Mouse (Mus musculus): ENCODE data around the gene Nek2. TPM values are rescaled to one million over a fixed set of nuclear protein-coding genes. Genes with fewer than 3 reads are reported as not detected.

The Nek2 gene
- polyA plus RNA-seq, 1 experiment from 2014 or later, result 55.6 TPM

DNA sequence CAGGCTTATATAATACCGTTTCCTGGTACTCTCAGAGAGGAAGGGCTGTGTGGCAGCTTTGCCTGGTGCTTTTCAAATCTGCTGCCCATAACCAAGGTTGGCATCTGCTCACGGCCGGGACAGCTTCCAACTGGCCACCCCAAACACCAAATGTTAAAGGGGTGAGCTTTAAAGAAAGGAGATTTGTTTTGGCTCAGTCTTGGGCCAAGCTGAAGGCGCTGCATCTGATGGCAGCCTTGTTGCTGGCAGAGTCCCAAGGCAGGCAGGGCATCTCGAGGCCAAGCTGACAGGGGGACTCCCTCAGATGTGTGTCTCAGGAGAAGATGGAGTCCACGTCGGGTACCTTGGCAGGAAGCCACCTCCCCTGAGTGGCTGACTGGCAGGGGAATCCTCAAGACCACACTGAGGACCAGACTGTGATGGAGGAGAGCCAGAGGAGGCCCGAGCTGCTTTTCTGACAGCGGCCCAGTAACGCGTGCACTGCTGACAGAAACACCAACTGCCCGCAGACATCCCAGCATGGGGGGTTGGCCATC is 12.5 kb upstream of the Nek2 start:
- no peak for ATAC-seq (replicated peaks; ENCODE audit: low FRiP score)
- Histone ChIP-seq H3K27me3 (ENCODE audit: control insufficient read depth, insufficient read depth, low read length) (no peaks in the 10 kb centered on the region), H3K9me3 (ENCODE audit: control insufficient read depth, low read length) (no peaks in the 10 kb centered on the region), H3K36me3 (ENCODE audit: control insufficient read depth, insufficient read depth, low read length) (no peaks in the 10 kb centered on the region), H3K4me2 (ENCODE audit: low read depth, low read length, severe bottlenecking) (no peak overlapping the region), H3K4me1 (replicated peaks; ENCODE audit: control insufficient read depth, insufficient read depth, low read length) (no peaks in the 10 kb centered on the region), H3K4me3 (ENCODE audit: low read depth, low read length) (no peak overlapping the region), H3K9ac (ENCODE audit: low read length) (no peak overlapping the region), H3K27ac (ENCODE audit: low read depth, low read length) (no peak overlapping the region)
- DNase-seq (ENCODE audit: low spot score), result no peak
- 90% methylated on average over 12 of the region's 12 CpGs for WGBS

DNA sequence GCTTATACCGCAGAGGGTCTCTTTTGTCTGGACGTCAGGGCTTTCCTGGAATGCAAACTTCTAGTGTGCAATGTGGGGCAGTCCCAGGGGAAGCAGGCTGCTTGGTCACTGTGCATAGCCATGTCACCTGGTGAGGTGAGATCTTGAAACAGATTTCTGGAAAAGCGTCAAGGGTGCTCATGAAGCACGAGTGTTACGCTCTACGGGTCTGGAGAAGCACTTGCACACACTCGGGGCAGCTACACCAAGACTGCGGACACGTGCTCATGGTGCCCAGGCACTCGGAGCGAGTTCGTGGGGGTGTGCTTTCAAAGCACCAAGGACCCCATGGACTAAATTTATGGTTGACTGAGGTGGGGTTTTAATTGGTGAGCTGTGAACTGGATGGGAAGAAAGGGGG is 9.5 kb upstream of the Nek2 start:
- DNase-seq (ENCODE audit: low spot score), result no peak
- whole genome bisulfite sequencing, result 94% methylated on average over 12 of the region's 12 CpGs

DNA sequence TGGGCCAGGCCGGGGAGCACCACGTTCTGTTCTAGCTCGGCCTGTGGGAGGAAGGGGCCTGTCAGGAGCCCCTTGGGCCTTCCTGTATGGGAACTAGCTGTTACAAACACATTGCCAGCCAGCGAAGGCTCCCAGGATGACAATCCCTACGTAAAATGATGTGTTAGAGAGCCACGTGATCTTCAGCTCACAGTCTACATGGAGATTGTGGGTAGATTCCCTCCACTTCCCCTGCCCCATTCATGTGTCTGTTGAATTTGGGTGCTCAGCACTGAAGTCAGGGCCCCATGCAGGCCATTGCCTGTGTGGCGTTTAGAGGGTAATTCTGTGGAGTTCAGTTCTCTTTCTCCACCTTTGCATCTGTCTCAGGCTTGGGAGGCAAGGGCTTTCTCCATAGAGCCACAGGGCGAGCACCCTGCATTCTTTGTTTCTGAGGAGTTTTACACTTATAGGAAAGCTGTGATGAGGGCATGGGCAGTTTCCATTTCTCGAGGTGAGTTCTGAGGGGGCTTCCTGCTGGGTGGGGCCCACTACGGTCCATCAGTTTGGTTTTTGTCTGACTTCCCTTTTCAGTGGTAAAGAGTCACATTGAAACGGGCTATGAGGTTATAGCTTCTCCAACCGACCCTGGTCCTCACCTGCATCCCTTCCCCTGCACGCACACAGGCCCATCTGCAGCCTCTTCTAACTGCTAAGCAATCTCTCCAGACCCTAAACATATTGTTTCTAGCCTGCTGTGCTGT is 8.1 kb upstream of the Nek2 start:
- no peaks in the 10 kb centered on the region for H3K9me3 ChIP-seq (ENCODE audit: control insufficient read depth, low read length)
- H3K36me3 ChIP-seq (ENCODE audit: control insufficient read depth, insufficient read depth, low read length), result no peaks in the 10 kb centered on the region
- no peak for ATAC-seq (replicated peaks; ENCODE audit: low FRiP score)
- DNase-seq (ENCODE audit: low spot score), result no peak
- H3K4me2 ChIP-seq (ENCODE audit: low read depth, low read length, severe bottlenecking), result no peak overlapping the region
- H3K27ac ChIP-seq (ENCODE audit: low read depth, low read length), result no peak overlapping the region
- H3K4me1 ChIP-seq (replicated peaks; ENCODE audit: control insufficient read depth, insufficient read depth, low read length), result no peaks in the 10 kb centered on the region
- no peak overlapping the region for H3K9ac ChIP-seq (ENCODE audit: low read length)
- H3K27me3 ChIP-seq (ENCODE audit: control insufficient read depth, insufficient read depth, low read length), result no peaks in the 10 kb centered on the region
- no peak overlapping the region for H3K4me3 ChIP-seq (ENCODE audit: low read depth, low read length)
- 89% methylated on average over 13 of the region's 13 CpGs for WGBS

More for the DNA sequence above, 9.5 kb upstream of the Nek2 start:
- no peak overlapping the region for H3K4me3 ChIP-seq (ENCODE audit: low read depth, low read length)
- H3K4me1 ChIP-seq (replicated peaks; ENCODE audit: control insufficient read depth, insufficient read depth, low read length), result no peaks in the 10 kb centered on the region
- no peak overlapping the region for H3K9ac ChIP-seq (ENCODE audit: low read length)
- H3K27ac ChIP-seq (ENCODE audit: low read depth, low read length), result no peak overlapping the region
- H3K36me3 ChIP-seq (ENCODE audit: control insufficient read depth, insufficient read depth, low read length), result no peaks in the 10 kb centered on the region
- H3K4me2 ChIP-seq (ENCODE audit: low read depth, low read length, severe bottlenecking), result no peak overlapping the region
- H3K9me3 ChIP-seq (ENCODE audit: control insufficient read depth, low read length), result no peaks in the 10 kb centered on the region
- no peak for ATAC-seq (replicated peaks; ENCODE audit: low FRiP score)
- H3K27me3 ChIP-seq (ENCODE audit: control insufficient read depth, insufficient read depth, low read length), result no peaks in the 10 kb centered on the region

DNA sequence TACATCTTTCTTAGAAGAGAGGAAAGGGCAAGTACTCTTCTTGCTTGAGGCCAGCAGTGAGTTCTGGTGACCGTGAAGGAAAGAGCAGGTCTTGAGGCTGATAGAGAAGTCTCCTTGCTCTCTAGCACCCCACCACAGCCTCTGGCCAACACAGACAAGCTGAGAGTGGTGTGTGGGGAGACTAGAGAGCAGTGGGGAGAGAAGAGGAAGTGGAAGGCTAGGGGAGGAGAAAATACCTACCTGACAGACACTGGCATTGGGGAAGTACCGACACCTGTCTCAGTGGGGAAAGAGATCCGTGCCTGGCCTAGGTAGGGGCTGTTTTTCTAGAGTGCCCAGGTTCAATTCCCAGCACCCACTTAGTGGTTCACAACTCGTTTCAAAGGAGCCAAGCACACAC is 7.0 kb upstream of the Nek2 start:
- H3K9ac ChIP-seq (ENCODE audit: low read length), result no peak overlapping the region
- no peak for ATAC-seq (replicated peaks; ENCODE audit: low FRiP score)
- 84% methylated on average over 4 of the region's 4 CpGs for WGBS

DNA sequence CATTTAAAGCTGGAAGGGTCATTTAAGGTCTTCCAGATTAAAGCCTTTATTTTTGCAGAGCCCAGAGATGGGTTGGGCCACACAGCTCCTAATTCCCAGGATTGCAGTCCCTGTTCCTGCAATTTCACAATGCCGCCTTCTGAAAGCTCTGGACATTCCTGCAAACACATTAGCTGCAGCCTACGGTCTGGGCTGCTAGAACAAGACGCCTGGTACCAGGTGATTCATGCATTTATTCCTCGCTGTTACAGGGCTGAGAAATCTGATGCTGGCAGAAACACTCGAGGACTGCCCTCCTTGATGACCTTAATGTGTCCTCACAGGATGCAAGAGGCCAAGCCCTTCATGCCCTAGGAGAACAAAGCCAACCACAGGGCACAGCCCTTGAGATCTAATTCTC is 6.3 kb upstream of the Nek2 start:
- DNase-seq (ENCODE audit: low spot score) (no peak), ATAC-seq (replicated peaks; ENCODE audit: low FRiP score) (no peak)
- Histone ChIP-seq H3K36me3 (ENCODE audit: control insufficient read depth, insufficient read depth, low read length) (no peaks in the 10 kb centered on the region), H3K9me3 (ENCODE audit: control insufficient read depth, low read length) (no peaks in the 10 kb centered on the region), H3K27ac (ENCODE audit: low read depth, low read length) (no peak overlapping the region), H3K4me1 (replicated peaks; ENCODE audit: control insufficient read depth, insufficient read depth, low read length) (no peaks in the 10 kb centered on the region), H3K27me3 (ENCODE audit: control insufficient read depth, insufficient read depth, low read length) (no peaks in the 10 kb centered on the region), H3K9ac (ENCODE audit: low read length) (no peak overlapping the region), H3K4me2 (ENCODE audit: low read depth, low read length, severe bottlenecking) (no peak overlapping the region), H3K4me3 (ENCODE audit: low read depth, low read length) (no peak overlapping the region)
- WGBS, result 64% methylated on average over 5 of the region's 5 CpGs

More for the DNA sequence above, 7.0 kb upstream of the Nek2 start:
- Histone ChIP-seq H3K27me3 (ENCODE audit: control insufficient read depth, insufficient read depth, low read length) (no peaks in the 10 kb centered on the region), H3K4me2 (ENCODE audit: low read depth, low read length, severe bottlenecking) (no peak overlapping the region), H3K4me1 (replicated peaks; ENCODE audit: control insufficient read depth, insufficient read depth, low read length) (no peaks in the 10 kb centered on the region), H3K36me3 (ENCODE audit: control insufficient read depth, insufficient read depth, low read length) (no peaks in the 10 kb centered on the region), H3K27ac (ENCODE audit: low read depth, low read length) (no peak overlapping the region), H3K9me3 (ENCODE audit: control insufficient read depth, low read length) (no peaks in the 10 kb centered on the region), H3K4me3 (ENCODE audit: low read depth, low read length) (no peak overlapping the region)
- DNase-seq (ENCODE audit: low spot score), result no peak

DNA sequence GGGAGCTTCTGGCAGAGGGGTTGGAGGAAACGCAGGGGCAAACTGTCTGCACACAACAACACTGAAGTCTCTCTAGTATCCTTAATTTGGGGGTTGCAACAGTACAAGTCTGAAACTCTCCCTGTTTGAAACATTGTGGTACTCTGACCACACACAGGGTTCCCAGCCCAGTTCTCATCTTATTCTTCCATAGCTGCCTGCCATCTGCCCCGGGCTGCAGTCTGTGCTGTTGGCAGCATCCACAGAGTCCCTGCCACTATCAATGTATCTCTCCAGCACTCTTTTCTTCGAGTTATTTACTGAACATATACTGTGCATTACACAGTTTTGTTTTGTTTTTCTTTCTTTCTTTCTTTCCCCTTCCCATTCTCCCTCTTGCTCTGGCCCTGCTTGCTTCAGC is 4.6 kb upstream of the Nek2 start:
- Histone ChIP-seq H3K4me2 (ENCODE audit: low read depth, low read length, severe bottlenecking) (no peak overlapping the region), H3K36me3 (ENCODE audit: control insufficient read depth, insufficient read depth, low read length) (no peaks in the 10 kb centered on the region), H3K4me3 (ENCODE audit: low read depth, low read length) (no peak overlapping the region), H3K9ac (ENCODE audit: low read length) (no peak overlapping the region), H3K27me3 (ENCODE audit: control insufficient read depth, insufficient read depth, low read length) (no peaks in the 10 kb centered on the region), H3K9me3 (ENCODE audit: control insufficient read depth, low read length) (no peaks in the 10 kb centered on the region), H3K27ac (ENCODE audit: low read depth, low read length) (no peak overlapping the region), H3K4me1 (replicated peaks; ENCODE audit: control insufficient read depth, insufficient read depth, low read length) (peaks cover 3% of the 10 kb centered on the region; the same call in 1 of the 2 replicates)
- ATAC-seq (replicated peaks; ENCODE audit: low FRiP score) (no peak), DNase-seq (ENCODE audit: low spot score) (no peak)
- 82% methylated on average over 3 of the region's 3 CpGs for WGBS

DNA sequence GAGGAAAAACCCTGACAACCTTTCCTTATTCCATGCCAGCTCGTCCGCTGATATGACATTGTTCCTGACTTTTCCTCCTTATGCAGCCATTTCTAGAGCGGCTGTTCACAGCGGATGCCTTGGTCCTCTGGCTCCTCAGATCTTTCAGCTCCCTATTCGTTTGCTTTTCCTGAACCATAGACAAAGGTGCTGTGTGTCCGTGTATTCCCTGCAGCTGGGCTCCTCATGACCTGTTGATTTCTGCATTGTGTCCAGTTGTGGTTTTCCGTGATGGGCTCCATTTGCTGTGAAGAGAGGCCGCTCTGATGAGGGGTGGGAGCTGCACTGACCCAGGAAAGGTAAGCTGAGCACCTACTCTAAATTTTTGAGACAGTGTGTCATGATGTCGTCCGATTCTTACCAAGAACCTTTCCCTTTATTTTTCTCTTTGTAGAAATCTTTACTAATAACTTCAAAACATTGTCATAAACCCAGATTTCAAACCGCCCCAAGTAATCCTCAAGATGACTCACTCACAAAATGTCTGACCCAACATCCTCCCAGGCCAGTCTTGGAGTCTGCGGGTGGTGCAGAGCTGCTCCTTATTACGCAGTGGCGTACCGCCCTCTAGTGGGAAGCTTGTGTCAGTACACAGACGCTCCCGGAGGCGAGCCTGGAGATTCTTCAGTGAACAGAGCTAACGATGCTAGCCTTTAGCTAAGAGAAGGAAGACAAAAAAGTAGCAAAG is 3.7 kb upstream of the Nek2 start:
- Histone ChIP-seq H3K4me1 (replicated peaks; ENCODE audit: control insufficient read depth, insufficient read depth, low read length) (peaks cover 3% of the 10 kb centered on the region), H3K4me3 (ENCODE audit: low read depth, low read length) (no peak overlapping the region), H3K27ac (ENCODE audit: low read depth, low read length) (no peak overlapping the region), H3K9ac (ENCODE audit: low read length) (no peak overlapping the region), H3K27me3 (ENCODE audit: control insufficient read depth, insufficient read depth, low read length) (no peaks in the 10 kb centered on the region), H3K36me3 (ENCODE audit: control insufficient read depth, insufficient read depth, low read length) (no peaks in the 10 kb centered on the region), H3K9me3 (ENCODE audit: control insufficient read depth, low read length) (no peaks in the 10 kb centered on the region), H3K4me2 (ENCODE audit: low read depth, low read length, severe bottlenecking) (no peak overlapping the region)
- ATAC-seq (replicated peaks; ENCODE audit: low FRiP score) (peak; percentile 38; the same call in 1 of the 2 replicates), DNase-seq (ENCODE audit: low spot score) (peak; percentile 91)
- 38% methylated on average over 19 of the region's 19 CpGs for WGBS

DNA sequence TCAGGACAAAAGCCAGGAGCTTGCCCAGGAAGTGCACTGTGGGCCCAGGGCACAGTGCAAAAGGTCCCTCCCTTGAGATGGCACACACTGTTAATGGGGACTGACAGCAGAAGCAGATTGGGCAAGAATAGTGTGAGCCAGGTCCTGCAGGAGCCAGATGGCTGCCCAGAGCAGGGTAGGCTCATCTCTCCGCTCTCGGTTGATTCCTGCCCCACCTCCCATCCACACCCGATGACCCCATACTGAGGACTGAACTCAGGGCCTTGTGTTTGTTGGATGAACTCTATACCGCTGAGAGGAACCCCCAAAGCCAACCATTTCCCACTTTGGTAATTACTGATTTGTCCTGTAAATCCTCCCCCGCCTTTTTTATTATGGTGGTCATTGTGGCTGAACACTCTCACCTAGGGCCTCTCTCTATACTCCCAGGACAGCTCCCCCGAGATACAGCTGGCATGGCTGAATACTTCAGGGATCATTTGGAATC is 3.1 kb upstream of the Nek2 start:
- Histone ChIP-seq H3K4me1 (replicated peaks; ENCODE audit: control insufficient read depth, insufficient read depth, low read length) (peaks cover 3% of the 10 kb centered on the region), H3K27ac (ENCODE audit: low read depth, low read length) (no peak overlapping the region), H3K9me3 (ENCODE audit: control insufficient read depth, low read length) (no peaks in the 10 kb centered on the region), H3K4me2 (ENCODE audit: low read depth, low read length, severe bottlenecking) (no peak overlapping the region), H3K27me3 (ENCODE audit: control insufficient read depth, insufficient read depth, low read length) (no peaks in the 10 kb centered on the region), H3K4me3 (ENCODE audit: low read depth, low read length) (no peak overlapping the region), H3K9ac (ENCODE audit: low read length) (no peak overlapping the region), H3K36me3 (ENCODE audit: control insufficient read depth, insufficient read depth, low read length) (no peaks in the 10 kb centered on the region)
- 35% methylated on average over 6 of the region's 6 CpGs for WGBS
- ATAC-seq (replicated peaks; ENCODE audit: low FRiP score), result no peak
- no peak for DNase-seq (ENCODE audit: low spot score)
